Mouse (Mus musculus) forebrain, embryonic 13.5 days (tissue): Measurements from ENCODE around the gene 1810046K07Rik. TPM values are rescaled to one million over a fixed set of nuclear protein-coding genes. Genes with fewer than 3 reads are reported as not detected.

Experiments used
- ATAC-seq: fragments of 200-750 bp; cut with Nextera tagmentation; 2 replicates; pipeline ENCODE4 v1.8.0; 2017
- H3K27ac ChIP-seq: fragments of 300-500 bp; sonication (generic); 2 replicates; pipeline ENCODE4 v1.5.1; 2015; ENCODE audit warnings: inconsistent platforms, mild to moderate bottlenecking, moderate library complexity
- H3K27me3 ChIP-seq: fragments of 300-500 bp; sonication (generic); 2 replicates; pipeline ENCODE4 v1.6.1; 2015; ENCODE audit warnings: mild to moderate bottlenecking, inconsistent platforms
- H3K36me3 ChIP-seq: fragments of 300-500 bp; sonication (generic); 2 replicates; pipeline ENCODE4 v1.6.1; 2015; ENCODE audit warnings: mild to moderate bottlenecking, inconsistent platforms; ENCODE audit not compliant: poor library complexity, severe bottlenecking
- H3K4me1 ChIP-seq: fragments of 300-500 bp; sonication (generic); 2 replicates; pipeline ENCODE4 v1.6.1; 2015; ENCODE audit warnings: inconsistent platforms
- H3K4me2 ChIP-seq: fragments of 300-500 bp; sonication (generic); 2 replicates; pipeline ENCODE4 v1.6.1; 2015; ENCODE audit warnings: inconsistent platforms, mild to moderate bottlenecking, moderate library complexity
- H3K4me3 ChIP-seq: fragments of 300-500 bp; sonication (generic); 2 replicates; pipeline ENCODE4 v1.5.1; 2015; ENCODE audit warnings: mild to moderate bottlenecking, inconsistent platforms
- H3K9ac ChIP-seq: fragments of 300-500 bp; sonication (generic); 2 replicates; pipeline ENCODE4 v1.6.1; 2015; ENCODE audit warnings: mild to moderate bottlenecking, inconsistent platforms
- H3K9me3 ChIP-seq: fragments of 300-500 bp; sonication (generic); replicated peaks from 2 replicates; pipeline ENCODE4 v1.6.1; 2016; ENCODE audit warnings: inconsistent platforms
- WGBS: fragments of 180-500 bp; shearing (Covaris S2); methylation state at CpG from one replicate; pipeline ENCODE4 v1.1.7; 2015; 5-methylcytosine and 5-hydroxymethylcytosine counted together
- polyA plus RNA-seq: library from polyadenylated mRNA; unstranded; fragments of >200 nt; fragmentation: Nextera tagmentation; extraction: Ambion mirVana; gene quantifications from 2 replicates; pipeline ENCODE4 v1.2.1, GENCODE M21; 2015

Gene 1810046K07Rik
- not detected in 2 replicates for polyA plus RNA-seq

DNA sequence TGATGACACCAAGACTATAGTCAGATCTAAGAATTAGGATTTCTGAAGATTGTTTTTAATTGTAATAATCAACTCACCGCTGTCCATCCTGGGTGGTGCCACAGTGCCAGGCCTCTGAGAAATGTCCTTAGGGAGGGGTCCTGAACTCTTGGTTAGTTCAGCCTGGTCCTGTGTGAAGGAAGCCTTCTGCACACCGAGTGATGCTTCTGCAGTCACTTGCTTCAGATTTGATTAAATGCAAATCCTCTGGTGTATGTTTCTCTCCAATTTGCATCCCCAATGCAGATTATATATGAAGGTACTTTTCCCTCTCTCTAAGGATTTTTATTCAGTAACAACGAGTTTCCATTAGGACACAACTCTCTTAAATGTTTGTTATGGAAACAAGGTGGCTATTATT, at the start of gene 1810046K07Rik:
TSS of gene 1810046K07Rik (minus strand) at position 187 of the 400 bp plus-strand sequence.
- H3K36me3 ChIP-seq = no peaks in the 10 kb centered on the region
- H3K9ac ChIP-seq = no peak within 1 kb of the TSS
- no peak within 1 kb of the TSS for H3K27ac ChIP-seq
- no peak for ATAC-seq
- 79% methylated on average over 3 of the region's 3 CpGs for WGBS
- H3K4me2 ChIP-seq = no peak within 1 kb of the TSS
- no peaks in the 10 kb centered on the region for H3K4me1 ChIP-seq
- H3K27me3 ChIP-seq = no peaks in the 10 kb centered on the region
- H3K9me3 ChIP-seq = no peaks in the 10 kb centered on the region
- H3K4me3 ChIP-seq = no peak within 1 kb of the TSS

DNA sequence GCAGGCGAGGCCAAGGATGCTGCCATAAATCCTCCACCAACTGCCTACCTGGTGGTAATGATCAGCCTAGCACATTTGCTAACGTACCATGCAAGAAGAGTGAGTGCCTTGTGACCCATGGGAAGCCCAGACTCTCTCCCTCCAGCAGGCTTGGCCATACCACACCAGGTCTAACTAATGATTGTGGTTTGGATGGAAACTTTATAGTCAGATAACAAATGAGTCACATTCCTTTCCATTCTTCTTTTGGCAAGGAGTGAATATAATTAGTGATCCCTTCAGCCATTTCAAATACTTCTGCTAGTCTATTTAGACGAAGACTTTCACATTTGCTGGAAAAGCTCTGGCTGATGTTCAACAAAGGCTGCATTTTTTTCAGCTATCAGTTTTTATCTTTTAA, 40.8 kb upstream of the 1810046K07Rik start:
- 68% methylated on average over 3 of the region's 3 CpGs for WGBS

DNA sequence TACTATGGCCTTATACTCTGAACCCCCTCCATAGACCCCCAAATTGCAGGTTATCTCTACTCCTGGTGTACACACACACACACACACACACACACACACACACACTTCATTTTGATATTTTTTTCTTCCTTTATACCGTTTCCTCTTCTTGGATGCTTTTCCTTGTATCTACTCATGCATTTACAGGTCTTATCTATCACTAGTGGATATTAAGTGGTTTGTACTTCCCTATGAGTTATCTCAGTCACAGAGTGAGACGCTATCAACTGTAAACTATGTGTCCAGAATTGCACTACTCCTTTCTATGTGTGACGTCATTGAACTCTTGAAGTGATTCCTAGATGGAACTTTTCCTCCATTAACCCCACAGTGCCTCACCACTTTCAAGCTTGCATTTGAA, 38.4 kb upstream of the 1810046K07Rik start:
- ATAC-seq = no peak
- H3K9ac ChIP-seq = no peak overlapping the region
- H3K27ac ChIP-seq = no peak overlapping the region
- H3K4me1 ChIP-seq = no peaks in the 10 kb centered on the region
- H3K9me3 ChIP-seq = no peaks in the 10 kb centered on the region
- no peaks in the 10 kb centered on the region for H3K36me3 ChIP-seq
- no peak overlapping the region for H3K4me3 ChIP-seq
- 92% methylated on average over 3 of the region's 3 CpGs for WGBS
- no peaks in the 10 kb centered on the region for H3K27me3 ChIP-seq
- H3K4me2 ChIP-seq = no peak overlapping the region

More for the DNA sequence above, 40.8 kb upstream of the 1810046K07Rik start:
- Histone ChIP-seq H3K9ac (no peak overlapping the region), H3K27me3 (no peaks in the 10 kb centered on the region), H3K9me3 (no peaks in the 10 kb centered on the region), H3K27ac (no peak overlapping the region), H3K4me1 (no peaks in the 10 kb centered on the region), H3K36me3 (no peaks in the 10 kb centered on the region), H3K4me3 (no peak overlapping the region), H3K4me2 (no peak overlapping the region)
- no peak for ATAC-seq

DNA sequence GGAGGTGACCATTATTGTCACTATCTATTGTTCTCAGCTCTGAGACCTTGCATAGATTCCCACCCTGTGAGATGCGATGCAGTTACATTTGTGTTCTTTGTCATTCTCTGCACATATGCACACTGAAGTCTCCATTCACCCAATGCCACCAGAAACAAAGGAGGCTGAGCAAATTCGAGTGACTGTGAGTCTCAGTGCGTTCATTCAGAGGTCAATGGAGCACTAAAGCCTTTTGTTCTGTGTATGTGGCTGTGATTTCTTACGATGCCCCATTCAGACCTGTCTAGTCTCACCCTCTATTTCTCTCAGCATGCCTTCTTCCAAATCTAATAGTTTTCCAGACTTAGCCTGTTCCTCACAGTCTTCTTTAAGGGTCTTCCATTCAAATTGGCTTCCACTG, 35.3 kb upstream of the 1810046K07Rik start:
- ATAC-seq = no peak
- Histone ChIP-seq H3K4me1 (no peaks in the 10 kb centered on the region), H3K4me3 (no peak overlapping the region), H3K27me3 (no peaks in the 10 kb centered on the region), H3K27ac (no peak overlapping the region), H3K4me2 (no peak overlapping the region), H3K9me3 (no peaks in the 10 kb centered on the region), H3K9ac (no peak overlapping the region), H3K36me3 (no peaks in the 10 kb centered on the region)
- 10% methylated on average over 4 of the region's 4 CpGs for WGBS

DNA sequence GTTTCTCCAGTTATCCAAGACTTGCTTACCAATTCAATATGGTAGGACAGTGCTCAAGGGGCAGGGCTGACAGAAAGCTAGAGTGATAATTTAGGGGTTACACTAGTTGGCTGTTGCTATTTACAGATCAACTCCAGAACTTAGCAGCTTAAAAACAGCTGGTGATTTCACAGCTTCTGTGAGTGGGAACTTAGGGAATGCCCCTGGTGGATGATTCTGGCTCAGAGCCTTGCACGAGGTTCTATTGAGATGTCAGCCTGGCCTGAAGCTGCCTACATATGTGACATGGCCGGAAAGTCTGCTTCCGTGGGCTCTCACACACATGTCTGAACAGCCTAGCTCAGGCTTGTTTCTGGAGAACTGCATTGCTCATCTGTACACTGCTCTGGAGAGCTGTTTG, 24.8 kb upstream of the 1810046K07Rik start:
- H3K36me3 ChIP-seq = no peaks in the 10 kb centered on the region
- no peak overlapping the region for H3K27ac ChIP-seq
- H3K9me3 ChIP-seq = no peaks in the 10 kb centered on the region
- no peak overlapping the region for H3K9ac ChIP-seq
- 87% methylated on average over 3 of the region's 3 CpGs for WGBS
- H3K27me3 ChIP-seq = no peaks in the 10 kb centered on the region
- no peak overlapping the region for H3K4me3 ChIP-seq
- no peaks in the 10 kb centered on the region for H3K4me1 ChIP-seq
- no peak overlapping the region for H3K4me2 ChIP-seq
- ATAC-seq = no peak

DNA sequence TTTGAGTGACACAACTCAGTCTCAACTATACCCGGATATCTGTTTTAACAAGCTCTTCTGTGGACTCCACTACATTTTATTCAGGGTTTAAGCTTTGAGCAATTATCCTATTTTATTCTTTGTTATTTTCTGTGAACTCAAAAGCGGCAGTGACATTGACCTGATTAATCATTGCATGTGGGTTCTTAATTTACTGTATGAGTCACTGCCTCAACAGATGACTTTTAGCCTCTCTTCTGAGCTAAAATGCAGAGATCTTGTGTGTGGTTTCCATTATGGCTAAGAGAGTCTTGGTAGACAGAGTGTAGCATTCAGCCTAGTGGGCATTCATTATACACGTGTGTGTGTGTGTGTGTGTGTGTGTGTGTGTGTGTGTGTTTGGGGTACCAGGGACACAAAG, 24.2 kb upstream of the 1810046K07Rik start:
- no peaks in the 10 kb centered on the region for H3K36me3 ChIP-seq
- H3K27me3 ChIP-seq = no peaks in the 10 kb centered on the region
- WGBS = 81% methylated on average over 3 of the region's 3 CpGs
- no peak overlapping the region for H3K27ac ChIP-seq
- no peaks in the 10 kb centered on the region for H3K9me3 ChIP-seq
- H3K4me3 ChIP-seq = no peak overlapping the region
- no peak overlapping the region for H3K9ac ChIP-seq
- H3K4me1 ChIP-seq = no peaks in the 10 kb centered on the region
- ATAC-seq = no peak
- H3K4me2 ChIP-seq = no peak overlapping the region

DNA sequence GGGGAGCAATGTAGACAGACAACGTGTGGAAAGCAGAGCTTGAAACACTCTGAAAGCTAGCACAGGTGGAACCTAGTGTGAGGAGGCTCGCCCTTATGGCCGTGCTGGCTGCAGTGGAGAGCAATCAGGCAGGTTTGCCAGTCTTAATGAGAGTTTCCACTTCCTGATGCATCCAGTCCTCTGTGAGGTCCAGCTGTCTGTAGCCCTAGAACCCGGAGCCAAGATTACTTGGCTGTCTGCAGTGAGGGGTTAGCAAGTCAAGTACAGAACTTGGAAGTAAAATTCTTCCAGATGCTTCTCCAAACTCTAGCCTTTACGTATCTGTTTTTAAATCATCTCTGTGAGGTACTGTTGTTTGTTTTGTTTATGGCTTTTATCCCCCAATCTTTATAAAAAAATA, 20.7 kb upstream of the 1810046K07Rik start:
- ATAC-seq = no peak
- Histone ChIP-seq H3K4me2 (no peak overlapping the region), H3K9ac (no peak overlapping the region)

DNA sequence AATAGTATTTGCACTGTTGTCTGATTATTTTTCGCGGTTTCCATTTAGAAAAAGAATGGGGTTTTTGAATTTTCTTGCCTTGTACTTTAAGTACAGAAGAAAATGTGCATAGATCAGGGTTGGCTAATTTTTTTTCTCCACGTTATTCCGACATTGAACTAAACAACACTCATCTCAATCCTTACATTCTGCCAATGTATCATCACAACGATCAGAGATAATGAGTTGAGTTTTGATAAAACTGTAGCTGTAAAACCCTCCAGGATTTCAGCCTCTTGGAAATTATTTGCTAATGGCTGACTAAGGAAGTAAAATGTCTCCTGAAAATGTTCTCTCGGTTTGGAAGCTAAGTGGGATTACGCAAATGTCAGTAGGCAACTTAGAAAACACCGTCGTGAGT, 17.1 kb upstream of the 1810046K07Rik start:
- Histone ChIP-seq H3K4me2 (no peak overlapping the region), H3K9ac (no peak overlapping the region), H3K4me3 (no peak overlapping the region), H3K27me3 (no peaks in the 10 kb centered on the region), H3K36me3 (no peaks in the 10 kb centered on the region), H3K27ac (no peak overlapping the region), H3K9me3 (no peaks in the 10 kb centered on the region), H3K4me1 (no peaks in the 10 kb centered on the region)
- 94% methylated on average over 9 of the region's 9 CpGs for WGBS
- ATAC-seq = no peak

More for the DNA sequence above, 20.7 kb upstream of the 1810046K07Rik start:
- Histone ChIP-seq H3K4me1 (no peaks in the 10 kb centered on the region), H3K27ac (no peak overlapping the region), H3K36me3 (no peaks in the 10 kb centered on the region), H3K4me3 (no peak overlapping the region), H3K9me3 (no peaks in the 10 kb centered on the region), H3K27me3 (no peaks in the 10 kb centered on the region)
- 88% methylated on average over 5 of the region's 5 CpGs for WGBS

DNA sequence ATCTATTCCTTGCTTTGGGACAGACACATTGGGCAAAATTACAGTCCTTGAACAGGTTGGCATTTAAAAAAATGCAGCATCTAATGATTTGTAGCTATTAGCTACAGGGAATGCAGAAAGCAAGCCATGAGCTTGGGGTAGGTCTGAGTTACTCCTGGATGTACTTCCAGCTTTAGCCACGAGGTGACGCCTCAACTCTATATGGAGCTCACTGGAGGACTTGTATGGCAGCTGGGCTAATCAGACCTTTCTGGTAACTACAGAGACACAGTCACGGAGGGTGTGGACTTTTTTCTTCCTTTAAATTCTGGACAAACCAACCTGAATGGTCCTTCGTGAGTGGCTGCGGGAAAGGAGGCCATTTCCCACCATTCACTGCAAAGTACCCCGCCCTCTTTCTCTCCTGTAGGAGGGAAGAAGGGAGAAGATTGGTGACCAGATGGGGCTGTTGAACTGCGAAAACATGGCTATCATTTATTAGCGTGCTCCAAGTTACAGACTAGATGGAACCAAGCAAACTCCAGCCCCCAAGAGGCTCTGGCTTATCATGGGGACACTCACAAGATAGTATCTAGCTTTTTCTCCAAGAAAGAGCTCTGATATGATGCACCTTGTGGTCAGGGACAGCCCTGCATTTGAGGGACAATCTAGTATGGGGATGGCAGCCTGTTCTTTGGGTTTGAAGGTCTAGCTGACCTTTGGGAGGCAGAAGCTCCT, 6.7 kb upstream of the 1810046K07Rik start:
- peak; percentile 90 for ATAC-seq
- H3K4me2 ChIP-seq = peak overlapping the region; percentile 42
- H3K4me3 ChIP-seq = no peak overlapping the region

DNA sequence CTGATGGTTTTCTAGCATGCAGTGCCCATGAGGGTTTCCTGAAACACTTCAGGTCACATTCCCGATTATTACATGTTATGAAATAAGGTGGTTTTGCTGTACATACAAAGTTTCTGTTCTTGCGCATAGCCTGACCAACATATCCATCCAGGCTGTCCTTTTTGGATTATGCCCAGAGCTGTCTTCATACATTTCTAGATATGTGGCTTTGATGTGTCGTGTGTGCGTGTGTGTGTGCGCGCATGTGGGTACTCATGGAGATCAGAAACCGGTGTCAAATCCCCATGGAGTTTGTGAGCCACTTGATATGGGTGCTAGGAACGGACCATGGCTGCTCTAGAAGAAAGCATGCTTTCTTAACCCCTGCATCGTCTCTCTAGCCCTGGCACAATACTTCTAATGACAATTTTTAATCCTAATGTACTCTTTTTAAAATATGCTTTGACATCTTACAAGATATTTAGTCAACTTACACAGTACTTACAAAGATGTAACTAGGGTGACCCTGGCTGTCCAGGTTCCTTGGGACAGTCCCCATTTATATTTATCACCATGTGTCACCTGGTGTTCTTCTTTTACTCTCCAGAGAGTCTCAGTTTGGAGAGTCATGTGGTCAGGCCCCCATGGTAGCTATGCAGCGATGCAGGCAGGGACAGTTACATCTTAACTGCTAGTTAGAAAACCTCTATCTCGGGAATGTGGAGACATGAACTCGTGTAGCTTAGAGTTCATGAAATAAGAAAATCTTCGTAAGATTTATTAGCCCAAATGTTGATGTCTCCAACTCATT, 2.9 kb upstream of the 1810046K07Rik start:
- H3K4me3 ChIP-seq = no peak overlapping the region
- no peak overlapping the region for H3K4me2 ChIP-seq
- H3K27me3 ChIP-seq = no peaks in the 10 kb centered on the region
- no peak for ATAC-seq
- H3K27ac ChIP-seq = no peak overlapping the region
- no peak overlapping the region for H3K9ac ChIP-seq
- H3K36me3 ChIP-seq = no peaks in the 10 kb centered on the region
- H3K9me3 ChIP-seq = no peaks in the 10 kb centered on the region
- peaks cover 4% of the 10 kb centered on the region; the same call in 1 of the 2 replicates for H3K4me1 ChIP-seq
- 92% methylated on average over 13 of the region's 13 CpGs for WGBS

More for the DNA sequence above, 6.7 kb upstream of the 1810046K07Rik start:
- no peak overlapping the region for H3K9ac ChIP-seq
- no peaks in the 10 kb centered on the region for H3K27me3 ChIP-seq
- no peaks in the 10 kb centered on the region for H3K36me3 ChIP-seq
- H3K4me1 ChIP-seq = peaks cover 4% of the 10 kb centered on the region; the same call in 1 of the 2 replicates
- 27% methylated on average over 8 of the region's 8 CpGs for WGBS
- no peaks in the 10 kb centered on the region for H3K9me3 ChIP-seq
- no peak overlapping the region for H3K27ac ChIP-seq

DNA sequence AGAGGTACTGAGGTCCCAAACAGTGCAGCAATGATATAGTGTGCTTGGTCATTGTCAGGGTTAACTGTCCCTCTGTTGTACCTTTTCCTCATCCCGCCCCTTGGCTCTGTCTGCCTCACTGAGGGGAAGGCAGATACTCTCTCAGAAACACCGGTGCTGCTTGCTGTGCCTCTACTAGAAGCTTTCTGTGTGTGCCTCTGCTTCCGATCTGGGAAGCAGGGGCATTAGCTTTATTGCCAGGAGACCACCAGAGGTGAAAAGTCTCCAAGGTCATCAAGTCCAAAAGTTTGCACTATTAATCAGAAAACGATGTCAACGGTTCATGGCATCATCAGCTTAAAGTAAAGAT, 1.2 kb downstream of the 1810046K07Rik start:
- 81% methylated on average over 5 of the region's 5 CpGs for WGBS
- no peak overlapping the region for H3K27ac ChIP-seq
- H3K4me1 ChIP-seq = no peaks in the 10 kb centered on the region
- no peaks in the 10 kb centered on the region for H3K36me3 ChIP-seq
- no peak overlapping the region for H3K9ac ChIP-seq
- no peak overlapping the region for H3K4me2 ChIP-seq
- H3K9me3 ChIP-seq = no peaks in the 10 kb centered on the region
- no peaks in the 10 kb centered on the region for H3K27me3 ChIP-seq
- no peak overlapping the region for H3K4me3 ChIP-seq
- no peak for ATAC-seq

DNA sequence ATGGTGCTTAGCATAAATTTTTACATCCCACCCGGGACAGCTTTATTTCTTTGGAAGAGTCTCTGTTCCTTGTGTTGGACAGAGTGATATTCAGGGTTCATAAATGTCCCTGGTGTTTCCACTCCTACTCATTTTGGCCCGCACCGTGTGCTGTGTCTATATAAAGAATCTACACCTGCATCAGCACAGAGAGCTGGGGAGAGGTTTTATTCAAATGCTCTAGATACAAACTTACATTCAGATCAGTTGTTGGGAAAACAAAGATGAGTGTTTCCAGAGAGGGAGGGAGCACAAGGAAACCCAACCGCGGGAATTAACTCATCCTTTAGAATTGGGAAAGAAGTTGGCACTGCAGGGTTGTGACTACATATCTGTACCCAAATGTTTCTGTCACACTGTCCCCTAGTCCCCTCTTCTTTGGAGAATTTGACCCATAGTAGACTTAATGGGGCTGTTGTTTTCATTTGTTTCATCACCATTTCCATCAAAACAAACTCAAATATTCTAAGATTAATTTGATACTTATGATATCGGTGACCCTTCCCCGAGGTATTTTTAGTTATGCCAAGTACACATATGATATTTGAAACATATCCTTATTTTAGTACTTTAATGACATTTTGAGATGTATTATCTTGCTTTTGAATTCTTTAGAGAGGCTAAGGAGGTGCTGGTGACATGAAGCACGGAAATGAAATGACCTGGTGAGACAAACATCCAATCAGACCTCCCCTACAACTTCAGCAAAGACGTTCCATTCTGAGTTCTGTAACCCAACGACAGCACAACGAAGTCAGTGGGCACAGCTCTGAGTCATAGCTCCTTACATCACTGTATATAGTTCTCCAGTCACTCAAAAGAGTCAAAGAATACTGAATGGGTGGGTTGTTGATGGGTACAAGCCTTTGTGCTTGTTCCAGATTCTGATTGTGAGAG, 1.8 kb downstream of the 1810046K07Rik start:
- Histone ChIP-seq H3K4me1 (no peaks in the 10 kb centered on the region), H3K36me3 (no peaks in the 10 kb centered on the region), H3K4me3 (no peak overlapping the region), H3K9ac (no peak overlapping the region), H3K9me3 (no peaks in the 10 kb centered on the region), H3K4me2 (no peak overlapping the region), H3K27ac (no peak overlapping the region), H3K27me3 (no peaks in the 10 kb centered on the region)
- ATAC-seq = no peak
- WGBS = 87% methylated on average over 11 of the region's 11 CpGs
